Mouse (Mus musculus) lung, embryonic 14.5 days (tissue): ENCODE measurements around the gene Cyb5d1. TPM values are rescaled to one million over a fixed set of nuclear protein-coding genes. Genes with fewer than 3 reads are reported as not detected.
"Not testable (repeated sequence)": the region's sequence is repeated elsewhere in the genome, so short reads cannot be mapped to it uniquely, and the experiment has no call there.

ENCODE experiments used
- ATAC-seq: fragments of 200-750 bp; cut with Nextera tagmentation; 2 replicates; pipeline ENCODE4 v1.8.0; 2017; ENCODE audit warnings: mild to moderate bottlenecking, moderate TSS enrichment, moderate library complexity; ENCODE audit not compliant: insufficient read depth
- DNase-seq: peaks from one replicate; pipeline ENCODE4 v3.0.0-alpha.2; 2015
- H3K27ac ChIP-seq: fragments of 300-500 bp; sonication (generic); 2 replicates; pipeline ENCODE4 v1.5.1; 2014; ENCODE audit warnings: low read depth, mild to moderate bottlenecking, moderate library complexity
- H3K27me3 ChIP-seq: fragments of 300-500 bp; sonication (generic); 2 replicates; pipeline ENCODE4 v1.6.1; 2014; ENCODE audit warnings: low read length, control low read depth; ENCODE audit not compliant: insufficient read depth
- H3K36me3 ChIP-seq: fragments of 300-500 bp; sonication (generic); 2 replicates; pipeline ENCODE4 v1.6.1; 2014; ENCODE audit warnings: control low read depth; ENCODE audit not compliant: insufficient read depth
- H3K4me1 ChIP-seq: fragments of 300-500 bp; sonication (generic); 2 replicates; pipeline ENCODE4 v1.6.1; 2014; ENCODE audit warnings: antibody characterized with exemption, control low read depth; ENCODE audit not compliant: insufficient read depth
- H3K4me2 ChIP-seq: fragments of 300-500 bp; sonication (generic); 2 replicates; pipeline ENCODE4 v1.6.1; 2014; ENCODE audit warnings: mild to moderate bottlenecking
- H3K4me3 ChIP-seq: fragments of 300-500 bp; sonication (generic); 2 replicates; pipeline ENCODE4 v1.5.1; 2014; ENCODE audit warnings: low read depth, low read length
- H3K9ac ChIP-seq: fragments of 300-500 bp; sonication (generic); 2 replicates; pipeline ENCODE4 v1.6.1; 2014
- H3K9me3 ChIP-seq: fragments of 300-500 bp; sonication (generic); 2 replicates; pipeline ENCODE4 v1.6.1; 2016; ENCODE audit warnings: low read depth, low read length, control low read depth
- CTCF ChIP-seq: IDR thresholded peaks from 2 replicates; pipeline ENCODE4 v1.5.1; 2016; ENCODE audit warnings: antibody characterized with exemption, low read depth
- WGBS: fragments of 180-500 bp; shearing (Covaris S2); extraction: QIAGEN DNeasy Blood & Tissue Kit; methylation state at CpG from one replicate; pipeline ENCODE4 v1.1.7; 2014; 5-methylcytosine and 5-hydroxymethylcytosine counted together
- polyA plus RNA-seq: library from polyadenylated mRNA; unstranded; fragments of >200 nt; fragmentation: Nextera tagmentation; extraction: Ambion mirVana; gene quantifications from 2 replicates; pipeline ENCODE4 v1.2.1, GENCODE M21; 2014

Gene Cyb5d1
- polyA plus RNA-seq = 26.8 and 27.2 TPM in 2 replicates

DNA sequence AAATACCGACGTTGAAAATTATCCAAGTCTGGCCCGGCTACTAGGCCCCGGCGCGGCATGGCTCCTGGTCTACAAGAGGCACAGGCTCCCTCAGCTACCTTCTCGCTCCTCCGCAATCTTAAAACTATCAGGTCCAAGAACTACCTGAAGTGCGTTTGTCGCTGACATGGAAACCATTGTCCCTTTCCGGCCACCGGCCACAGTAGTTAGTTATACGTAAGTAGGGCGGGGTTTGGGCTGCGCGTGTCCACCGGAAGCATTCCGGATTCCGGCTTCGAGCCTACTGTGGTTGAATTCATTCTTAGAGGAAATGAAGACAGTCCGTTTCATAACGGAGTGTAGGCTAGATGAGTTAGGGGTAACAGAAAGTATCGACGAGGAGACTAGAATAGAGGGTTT lies at the start of gene Cyb5d1, which contains the start of gene Naa38:
Gene Cyb5d1, minus strand, starts transcription at position 397 of the 399 bp plus-strand sequence.
Gene Naa38, plus strand, starts transcription at position 253 of the 399 bp plus-strand sequence.
- H3K4me3 ChIP-seq = peak within 1 kb of the TSS; percentile 66
- peak; percentile 65 for ATAC-seq
- 0% methylated on average over 24 of the region's 24 CpGs for WGBS
- H3K4me2 ChIP-seq = peak within 1 kb of the TSS; percentile 78
- peaks cover 16% of the 10 kb centered on the region for H3K36me3 ChIP-seq
- DNase-seq = peak; percentile 96
- H3K9me3 ChIP-seq, H3K27me3 ChIP-seq, H3K4me1 ChIP-seq: not testable (repeated sequence)
- H3K9ac ChIP-seq = peak within 1 kb of the TSS; percentile 86
- H3K27ac ChIP-seq = peak within 1 kb of the TSS; percentile 97

DNA sequence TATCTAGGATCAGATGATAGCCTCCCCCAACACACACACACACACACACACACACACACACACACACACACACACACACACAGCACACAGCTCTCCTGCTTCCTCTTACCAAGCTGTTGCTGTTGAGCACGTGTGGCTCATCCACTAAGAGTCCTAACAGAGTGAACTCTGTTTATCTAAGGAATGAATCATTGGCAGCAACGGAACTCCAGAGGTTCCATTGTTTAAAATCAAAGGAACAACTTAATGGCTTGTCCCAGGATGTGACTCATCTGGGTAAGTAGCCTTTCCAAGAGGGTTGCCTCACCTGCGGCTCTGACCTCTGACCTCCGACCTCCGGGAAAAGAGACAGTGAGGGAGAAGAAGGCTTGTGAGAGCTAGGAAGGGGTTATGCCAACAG lies 47.9 kb upstream of the Cyb5d1 start:
- peak overlapping the region; percentile 5; the same call in 1 of the 2 replicates for H3K27ac ChIP-seq
- DNase-seq (peak; percentile 77), ATAC-seq (peak; percentile 86)
- H3K4me1 ChIP-seq = peaks cover 6% of the 10 kb centered on the region
- 11% methylated on average over 5 of the region's 5 CpGs for WGBS
- no peak overlapping the region for H3K4me3 ChIP-seq
- H3K9ac ChIP-seq = no peak overlapping the region
- no peak for TF ChIP-seq CTCF
- no peaks in the 10 kb centered on the region for H3K36me3 ChIP-seq
- H3K27me3 ChIP-seq = no peaks in the 10 kb centered on the region
- H3K4me2 ChIP-seq = no peak overlapping the region
- H3K9me3 ChIP-seq = no peaks in the 10 kb centered on the region

DNA sequence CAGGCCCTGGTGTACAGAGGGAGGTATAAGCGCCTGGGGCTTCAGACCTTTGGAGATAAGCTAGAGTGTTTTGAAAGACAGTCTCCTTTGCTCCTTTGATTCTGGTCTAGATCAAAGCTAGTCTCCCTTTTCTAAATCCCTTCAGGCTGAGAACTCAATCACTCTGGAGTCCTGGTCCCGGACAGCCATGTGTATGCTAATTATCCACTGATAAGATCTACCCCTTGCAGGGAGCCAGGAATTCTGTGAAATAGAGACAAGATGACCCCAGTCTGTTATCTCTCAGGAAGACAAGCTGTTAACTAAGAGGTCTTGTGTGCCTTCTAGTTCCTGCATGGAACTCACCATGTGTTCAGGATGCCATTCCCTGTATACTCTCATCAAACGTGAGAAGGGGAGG lies 41.9 kb upstream of the Cyb5d1 start:
- Histone ChIP-seq H3K4me3 (no peak overlapping the region), H3K27me3 (no peaks in the 10 kb centered on the region), H3K4me1 (no peaks in the 10 kb centered on the region), H3K9ac (no peak overlapping the region), H3K9me3 (no peaks in the 10 kb centered on the region), H3K27ac (no peak overlapping the region), H3K36me3 (no peaks in the 10 kb centered on the region), H3K4me2 (no peak overlapping the region)
- WGBS = 29% methylated on average over 3 of the region's 3 CpGs
- DNase-seq (no peak), ATAC-seq (no peak)
- no peak for TF ChIP-seq CTCF

DNA sequence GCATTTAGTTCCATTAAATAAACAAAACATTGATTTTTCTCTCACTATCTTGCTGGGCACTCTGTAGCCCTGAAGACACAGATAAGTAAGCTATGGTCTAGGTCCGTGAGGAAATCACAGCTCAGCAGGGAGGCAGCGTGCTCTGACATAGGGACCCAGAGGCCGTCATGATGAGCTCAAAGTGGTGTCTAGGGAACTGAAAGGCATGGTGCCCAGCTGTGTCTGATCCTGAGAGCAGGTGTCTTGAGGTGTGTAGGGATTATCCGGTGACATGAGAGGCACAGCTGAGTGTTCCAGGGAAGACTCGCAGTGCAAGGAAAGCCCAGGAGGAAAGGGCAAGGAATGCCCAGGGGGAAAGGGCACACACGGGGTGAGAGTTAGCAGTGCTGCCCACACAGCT lies 37.8 kb upstream of the Cyb5d1 start:
- Histone ChIP-seq H3K9me3 (no peaks in the 10 kb centered on the region), H3K4me1 (no peaks in the 10 kb centered on the region), H3K27ac (no peak overlapping the region), H3K36me3 (no peaks in the 10 kb centered on the region), H3K27me3 (no peaks in the 10 kb centered on the region), H3K4me3 (no peak overlapping the region), H3K4me2 (no peak overlapping the region), H3K9ac (no peak overlapping the region)
- 46% methylated on average over 6 of the region's 6 CpGs for WGBS
- no peak for ATAC-seq
- DNase-seq = no peak
- TF ChIP-seq CTCF = no peak

DNA sequence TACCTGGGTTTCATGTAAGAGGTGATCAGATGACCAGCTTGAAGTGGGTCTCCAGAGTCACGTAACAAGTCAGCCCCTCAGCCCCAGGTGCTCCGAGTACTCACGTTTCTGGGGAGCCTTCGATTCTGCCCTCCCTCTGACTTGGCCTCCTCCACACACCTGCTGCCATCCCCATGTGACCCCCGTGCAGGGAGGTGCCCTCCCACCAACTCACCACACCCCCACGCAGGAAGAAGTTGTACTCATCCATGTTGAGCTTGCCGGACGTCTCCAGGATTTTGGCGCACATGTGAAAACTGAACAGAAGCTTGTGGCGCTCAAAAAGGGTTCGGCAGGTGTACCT lies 37.2 kb upstream of the Cyb5d1 start:
- H3K9me3 ChIP-seq = no peaks in the 10 kb centered on the region
- no peak for ATAC-seq
- H3K4me1 ChIP-seq = no peaks in the 10 kb centered on the region
- H3K27me3 ChIP-seq = no peaks in the 10 kb centered on the region
- TF ChIP-seq CTCF = no peak
- DNase-seq = no peak
- 59% methylated on average over 11 of the region's 11 CpGs for WGBS
- no peak overlapping the region for H3K4me2 ChIP-seq
- no peak overlapping the region for H3K4me3 ChIP-seq
- no peak overlapping the region for H3K27ac ChIP-seq
- H3K36me3 ChIP-seq = no peaks in the 10 kb centered on the region
- H3K9ac ChIP-seq = no peak overlapping the region

DNA sequence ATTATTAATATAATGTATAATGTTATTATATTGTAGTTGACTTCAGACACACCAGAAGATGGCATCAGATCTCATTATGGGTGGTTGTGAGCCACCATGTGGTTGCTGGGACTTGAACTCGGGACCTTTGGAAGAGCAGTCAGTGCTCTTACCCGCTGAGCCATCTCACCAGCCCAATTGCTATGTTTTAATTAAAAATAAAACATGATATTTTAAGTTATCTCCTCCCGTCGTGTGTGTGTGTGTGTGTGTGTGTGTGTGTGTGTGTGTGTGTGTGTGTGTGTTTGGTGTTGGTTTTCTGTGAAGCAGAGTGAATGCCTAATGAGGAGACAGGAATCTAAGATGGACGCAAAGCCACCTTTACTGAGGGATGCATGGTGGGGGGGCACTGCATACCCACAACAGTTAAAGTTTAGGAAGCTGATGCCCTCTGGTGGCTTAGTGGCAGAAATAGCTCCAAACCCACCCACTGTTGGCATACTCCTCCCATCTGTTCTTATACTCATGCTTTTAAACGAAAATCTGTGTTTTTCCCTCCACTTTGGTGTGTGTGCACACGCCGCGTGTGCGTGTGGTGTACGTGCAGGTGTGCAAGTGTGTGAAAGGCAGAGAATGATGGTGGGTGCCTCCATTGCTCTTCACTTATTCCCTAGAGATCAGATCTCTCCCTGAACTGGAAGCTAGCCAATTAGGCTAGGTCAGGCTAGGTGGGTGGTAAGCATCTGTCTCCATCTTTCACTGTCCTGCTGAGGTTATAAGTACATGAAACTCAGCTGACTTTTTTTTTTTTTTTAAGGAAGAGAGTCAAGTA lies 36.6 kb upstream of the Cyb5d1 start:
- H3K9me3 ChIP-seq = no peaks in the 10 kb centered on the region
- no peaks in the 10 kb centered on the region for H3K36me3 ChIP-seq
- no peaks in the 10 kb centered on the region for H3K4me1 ChIP-seq
- 33% methylated on average over 11 of the region's 11 CpGs for WGBS
- H3K4me3 ChIP-seq = no peak overlapping the region
- H3K27me3 ChIP-seq = no peaks in the 10 kb centered on the region
- no peak overlapping the region for H3K27ac ChIP-seq
- ATAC-seq (peak; percentile 74), DNase-seq (peak; percentile 94)
- TF ChIP-seq CTCF = peak; percentile 91
- no peak overlapping the region for H3K9ac ChIP-seq
- H3K4me2 ChIP-seq = peak overlapping the region; percentile 42

DNA sequence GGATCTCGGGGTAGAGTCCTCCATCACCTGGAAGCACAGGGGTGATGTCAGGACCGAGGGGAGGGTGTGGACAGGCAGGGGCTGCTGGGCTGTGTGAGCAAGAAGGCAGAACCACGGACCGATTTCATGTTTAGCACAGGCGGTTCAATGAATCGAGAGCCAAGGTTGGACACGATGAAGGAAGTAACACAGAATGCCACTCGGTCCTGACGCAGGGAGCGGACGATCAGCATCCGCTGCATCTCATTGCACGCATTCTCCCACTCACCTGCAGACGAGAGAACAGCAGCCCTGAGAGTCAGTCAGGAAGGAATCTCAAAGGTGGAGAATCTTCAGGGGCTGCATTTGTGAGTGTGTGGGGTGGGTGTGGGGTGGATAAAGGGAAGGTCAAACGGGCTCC lies 35.2 kb upstream of the Cyb5d1 start:
- DNase-seq = no peak
- H3K4me3 ChIP-seq = no peak overlapping the region
- no peaks in the 10 kb centered on the region for H3K4me1 ChIP-seq
- no peak for TF ChIP-seq CTCF
- WGBS = 85% methylated on average over 15 of the region's 15 CpGs
- no peak overlapping the region for H3K27ac ChIP-seq
- H3K4me2 ChIP-seq = no peak overlapping the region
- H3K9ac ChIP-seq = no peak overlapping the region
- no peak for ATAC-seq
- H3K9me3 ChIP-seq = no peaks in the 10 kb centered on the region
- no peaks in the 10 kb centered on the region for H3K36me3 ChIP-seq
- H3K27me3 ChIP-seq = no peaks in the 10 kb centered on the region
